Mouse (Mus musculus): ENCODE data around the gene Col28a1.

Gene Col28a1

GRCm38 (mm10) chr6:8192517-8192916 is at the start of gene Col28a1:
Gene Col28a1, minus strand, starts transcription at chr6:8192617.
- no peak for DNase-seq

- DNase-seq: no peak
Measured at GRCm38 (mm10) chr6:8228596-8228995, 36.2 kb upstream of the Col28a1 start.

GRCm38 (mm10) chr6:8227035-8227434 is 34.6 kb upstream of the Col28a1 start:
- DNase-seq: no peak

GRCm38 (mm10) chr6:8210661-8211060 is 18.2 kb upstream of the Col28a1 start:
- peak; percentile 4 for DNase-seq

GRCm38 (mm10) chr6:8209866-8210186 is 17.4 kb upstream of the Col28a1 start:
- peak; percentile 36 for DNase-seq

- DNase-seq: peak; percentile 89
Measured at GRCm38 (mm10) chr6:8209047-8209865, 16.8 kb upstream of the Col28a1 start, which contains the start of gene Mios. Gene Mios, plus strand, starts transcription at chr6:8209222.

GRCm38 (mm10) chr6:8189917-8190316 is 2.5 kb downstream of the Col28a1 start:
- no peak for DNase-seq

GRCm38 (mm10) chr6:8188599-8189233 is 3.7 kb downstream of the Col28a1 start:
- no peak for DNase-seq

GRCm38 (mm10) chr6:8178397-8178941 is 13.9 kb downstream of the Col28a1 start:
- DNase-seq: peak; percentile 25

GRCm38 (mm10) chr6:8176116-8176515 is 16.3 kb downstream of the Col28a1 start:
- no peak for DNase-seq

- DNase-seq: no peak
Measured at GRCm38 (mm10) chr6:8175346-8175745, 17.1 kb downstream of the Col28a1 start.

- no peak for DNase-seq
Measured at GRCm38 (mm10) chr6:8174062-8174461, 18.4 kb downstream of the Col28a1 start.

- no peak for DNase-seq
Measured at GRCm38 (mm10) chr6:8172101-8172500, 20.3 kb downstream of the Col28a1 start.

GRCm38 (mm10) chr6:8164741-8165140 is 27.7 kb downstream of the Col28a1 start:
- no peak for DNase-seq

GRCm38 (mm10) chr6:8160001-8160400 is 32.4 kb downstream of the Col28a1 start:
- no peak for DNase-seq

GRCm38 (mm10) chr6:8157121-8157520 is 35.3 kb downstream of the Col28a1 start:
- DNase-seq: no peak

GRCm38 (mm10) chr6:8152551-8153361 is 39.7 kb downstream of the Col28a1 start:
- no peak for DNase-seq

- DNase-seq: no peak
Measured at GRCm38 (mm10) chr6:8148916-8149315, 43.5 kb downstream of the Col28a1 start.

GRCm38 (mm10) chr6:8141881-8142280 is 50.5 kb downstream of the Col28a1 start:
- DNase-seq: no peak

GRCm38 (mm10) chr6:8130149-8130548 is 62.3 kb downstream of the Col28a1 start:
- DNase-seq: no peak

GRCm38 (mm10) chr6:8128164-8128563 is 64.3 kb downstream of the Col28a1 start:
- DNase-seq: no peak

GRCm38 (mm10) chr6:8126545-8126944 is 65.9 kb downstream of the Col28a1 start:
- no peak for DNase-seq

- DNase-seq: no peak
Measured at GRCm38 (mm10) chr6:8119116-8119515, 73.3 kb downstream of the Col28a1 start.

Measured in cerebellum, adult 8-10 months (tissue).